Mouse (Mus musculus) NIH3T3 (cell line): ENCODE results near the gene Gm10772.
"Not testable (repeated sequence)": the region's sequence is repeated elsewhere in the genome, so short reads cannot be mapped to it uniquely, and the experiment has no call there.

Experiments used
- DNase-seq: peaks from one replicate; pipeline ENCODE4 v3.0.0-alpha.2; 2012; ENCODE audit warnings: low read depth

Gene Gm10772

GRCm38 (mm10) chr13:66227473-66227872 is at the start of gene Gm10772:
Gm10772 (minus strand) TSS chr13:66227573.
- DNase-seq: not testable (repeated sequence)

DNA sequence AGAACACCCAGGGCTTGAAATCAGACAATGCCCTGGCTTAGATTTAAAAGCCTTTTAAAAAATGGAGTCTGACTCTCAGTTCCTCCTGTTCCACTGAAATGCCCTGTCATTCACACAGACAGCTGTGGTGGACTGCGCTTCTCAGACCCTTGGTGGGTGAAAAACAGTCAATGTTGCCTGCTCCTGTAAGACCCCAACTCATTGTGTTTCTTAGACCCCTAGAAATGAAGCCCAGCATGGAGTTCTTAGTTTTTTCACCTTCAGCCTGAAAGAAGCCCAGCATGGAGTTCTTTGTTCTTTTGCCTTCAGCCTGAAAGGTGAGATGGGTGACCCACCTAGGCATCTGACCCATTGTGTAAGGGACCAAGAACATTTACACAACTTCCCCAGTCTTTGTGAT is 36.5 kb upstream of the Gm10772 start:
- not testable (repeated sequence) for DNase-seq

GRCm38 (mm10) chr13:66263141-66263540 is 35.8 kb upstream of the Gm10772 start:
- not testable (repeated sequence) for DNase-seq

DNA sequence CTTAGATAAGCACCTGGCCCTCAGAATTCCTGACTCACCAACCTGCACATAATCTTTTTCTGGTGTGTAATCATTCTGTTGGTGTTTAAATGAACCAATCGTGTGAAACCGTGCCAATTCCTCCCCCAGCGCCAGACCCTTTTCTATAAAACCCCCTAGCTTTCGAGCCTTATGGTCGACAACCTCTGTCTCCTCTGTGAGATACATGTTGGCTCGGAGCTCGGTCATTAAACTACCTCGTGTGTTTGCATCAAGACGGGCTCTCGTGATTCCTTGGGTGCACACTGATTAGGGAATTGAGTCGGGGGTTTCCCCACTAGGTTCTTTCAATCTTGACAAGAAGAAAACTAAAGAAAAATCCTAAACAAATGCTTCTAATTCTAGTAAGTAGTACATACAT is 13.0 kb downstream of the Gm10772 start:
- no peak for DNase-seq

- DNase-seq: not testable (repeated sequence)
These were observed 13.6 kb downstream of the Gm10772 start for GRCm38 (mm10) chr13:66213811-66214210.

DNA sequence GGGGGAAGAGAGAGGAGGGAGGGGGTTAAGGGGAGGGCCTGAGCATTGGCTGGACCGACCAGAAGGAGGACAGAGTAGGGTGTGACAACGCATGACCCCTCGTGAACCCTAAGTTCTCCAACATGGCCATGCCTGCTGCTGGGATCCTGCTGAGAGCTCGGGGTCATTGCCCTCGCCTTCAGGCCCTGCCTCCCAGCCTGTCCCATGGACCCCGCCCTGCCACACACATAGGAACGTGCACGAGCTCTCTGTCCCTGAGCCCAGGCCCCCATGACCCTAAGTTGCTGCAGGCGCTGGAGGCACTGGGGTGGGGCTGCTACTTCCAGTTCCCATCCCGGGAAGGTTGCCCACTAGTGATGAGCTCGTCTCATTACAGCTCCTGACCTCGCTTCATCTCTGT is 48.2 kb downstream of the Gm10772 start:
- DNase-seq: not testable (repeated sequence)
